Mouse (Mus musculus) cerebral cortex, adult 2 months (tissue): ENCODE data around the gene B3gnt6.

Experiments
- WGBS: fragments of 180-500 bp; shearing (Covaris S2); methylation state at CpG from one replicate; pipeline ENCODE4 v1.1.7; 2018; 5-methylcytosine and 5-hydroxymethylcytosine counted together

Gene B3gnt6

GRCm38 (mm10) chr7:98199381-98199780, at the start of gene B3gnt6:
Gene B3gnt6 (minus strand): TSS chr7:98199481.
- 96% methylated on average over 4 of the region's 4 CpGs for WGBS

DNA sequence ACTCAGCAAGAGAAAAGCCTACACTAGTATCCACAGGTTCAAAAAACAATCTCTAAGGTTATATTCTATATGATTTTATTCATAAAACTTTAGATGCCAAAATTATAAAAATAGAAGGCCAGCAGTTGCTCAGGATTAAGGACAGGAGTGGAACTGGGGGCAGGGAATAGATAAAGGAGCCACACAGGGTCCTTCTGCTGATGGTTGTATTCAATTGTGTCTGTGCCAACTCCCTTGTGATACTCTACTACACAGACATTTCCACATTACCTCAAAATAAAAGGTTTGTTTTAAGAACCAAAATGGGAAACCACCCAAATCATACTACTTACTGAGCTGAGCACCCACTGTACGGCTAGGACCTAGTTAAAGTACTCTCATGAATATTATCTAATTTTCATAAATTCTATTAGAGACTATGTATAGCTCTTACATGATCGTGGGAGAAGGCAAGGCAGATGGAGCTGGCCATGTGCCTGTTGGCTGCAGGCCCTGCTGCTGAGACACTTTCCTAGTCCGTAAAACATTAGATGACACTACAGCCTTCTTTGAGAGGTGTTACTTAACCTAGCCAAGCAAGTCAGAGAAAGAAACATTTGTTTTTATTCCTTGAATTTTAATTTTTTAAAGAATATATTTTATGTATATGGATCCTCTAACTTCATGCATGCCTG, 37.5 kb upstream of the B3gnt6 start:
- 39% methylated on average over 3 of the region's 3 CpGs for WGBS

GRCm38 (mm10) chr7:98223796-98224195, 24.5 kb upstream of the B3gnt6 start:
- WGBS, result 94% methylated on average over 4 of the region's 4 CpGs

DNA sequence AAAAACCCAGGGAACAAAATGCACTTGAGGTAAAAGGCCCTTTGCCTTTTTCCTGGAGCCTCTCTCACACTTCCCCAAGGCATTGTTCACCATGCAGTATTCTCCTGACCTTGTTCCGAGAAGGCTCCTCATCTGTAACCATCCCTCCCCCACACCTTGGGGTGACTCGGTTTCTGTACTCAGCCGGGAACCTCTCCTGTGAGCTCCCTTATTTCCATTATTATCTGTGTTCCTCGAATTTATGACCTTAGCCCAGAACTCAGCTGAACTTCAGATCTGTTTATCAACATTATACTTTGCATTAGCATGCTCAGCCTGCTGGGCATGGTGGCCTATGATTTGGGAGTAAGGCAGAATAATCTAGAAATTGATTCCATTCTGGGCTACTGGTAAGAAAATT, 3.7 kb upstream of the B3gnt6 start:
- WGBS, result 75% methylated on average over 4 of the region's 4 CpGs

- 92% methylated on average over 5 of the region's 5 CpGs for WGBS
These were observed 2.3 kb upstream of the B3gnt6 start for GRCm38 (mm10) chr7:98201493-98202028.

DNA sequence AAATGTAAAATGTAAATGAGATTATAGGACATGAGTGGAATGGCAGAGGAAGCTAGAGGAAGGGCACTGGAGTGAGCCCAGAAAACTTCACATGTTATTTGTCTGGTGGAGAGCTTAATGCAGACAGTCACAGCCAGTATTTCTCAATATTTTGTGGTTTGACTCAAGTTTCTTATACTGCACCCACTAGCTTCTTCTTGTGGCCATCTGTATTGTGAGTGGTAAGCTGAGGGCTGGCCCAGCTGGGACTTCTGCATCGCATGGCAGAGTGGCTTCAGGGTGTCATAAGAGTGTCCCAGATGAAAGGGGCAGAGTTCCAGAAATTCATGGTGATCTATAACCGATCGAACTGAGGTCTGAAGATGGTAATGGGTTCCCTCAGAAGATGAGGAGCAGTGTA, 1.1 kb upstream of the B3gnt6 start:
- WGBS, result 95% methylated on average over 3 of the region's 3 CpGs

DNA sequence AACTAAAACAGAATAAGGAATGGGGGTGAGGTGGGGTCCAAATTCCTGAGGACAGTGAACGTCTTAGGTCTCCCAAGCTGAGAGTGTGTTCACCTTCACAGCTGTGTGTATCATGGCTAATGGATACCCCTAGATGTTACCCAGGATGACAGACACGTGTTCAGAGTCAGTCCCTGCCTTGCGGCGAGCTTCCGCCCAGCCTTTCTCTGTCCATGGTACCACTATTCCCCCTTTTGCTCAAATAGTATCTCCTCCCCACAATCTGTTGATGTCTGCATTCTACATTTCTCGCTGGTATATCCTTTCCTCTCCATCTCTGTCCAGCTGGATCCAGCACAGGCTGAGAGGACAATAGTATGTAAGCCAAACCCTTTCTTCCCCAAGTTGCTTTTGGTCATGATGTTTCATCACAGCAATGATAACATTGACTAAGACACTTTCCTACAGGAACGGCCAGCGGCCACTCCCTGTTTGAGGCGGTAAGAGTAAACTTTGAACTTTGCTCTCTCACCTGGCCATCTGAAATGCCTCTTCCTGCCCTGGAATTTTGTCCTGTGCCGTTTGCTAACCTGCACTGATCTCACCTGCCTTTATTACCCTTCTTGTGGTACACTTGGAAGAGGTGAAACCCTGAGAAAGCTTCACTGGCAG, 4.0 kb downstream of the B3gnt6 start:
- WGBS, result 77% methylated on average over 10 of the region's 10 CpGs

- WGBS, result 2% methylated on average over 61 of the region's 61 CpGs
These were observed 5.1 kb downstream of the B3gnt6 start for GRCm38 (mm10) chr7:98194026-98194792.

DNA sequence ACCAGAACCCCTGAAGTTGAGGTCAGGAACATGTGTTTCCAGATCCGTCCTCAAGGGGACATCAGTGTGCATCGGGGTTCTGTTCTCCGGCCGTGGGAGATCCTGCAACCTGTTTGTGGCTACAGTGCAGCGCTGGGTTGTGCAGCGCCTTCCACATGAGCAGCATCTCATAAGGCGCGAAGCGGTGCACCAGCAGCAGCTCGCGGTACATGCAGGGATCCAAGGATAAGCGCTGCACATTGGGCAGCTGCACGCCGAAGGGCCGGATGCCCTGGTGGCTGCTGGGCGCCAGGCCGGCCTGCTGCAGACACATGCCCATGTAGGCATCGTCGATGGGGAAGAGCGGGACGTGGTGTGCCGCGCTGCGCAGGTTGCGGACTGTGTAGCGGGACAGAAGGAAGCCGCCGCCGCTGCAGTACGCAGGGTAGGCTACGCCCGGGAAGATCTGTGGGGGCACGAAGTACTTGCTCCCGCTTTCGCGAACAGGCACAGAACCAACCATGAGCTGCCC, 5.7 kb downstream of the B3gnt6 start:
- WGBS, result 2% methylated on average over 36 of the region's 36 CpGs

GRCm38 (mm10) chr7:98191571-98192250, 7.6 kb downstream of the B3gnt6 start:
- WGBS, result 79% methylated on average over 17 of the region's 17 CpGs

DNA sequence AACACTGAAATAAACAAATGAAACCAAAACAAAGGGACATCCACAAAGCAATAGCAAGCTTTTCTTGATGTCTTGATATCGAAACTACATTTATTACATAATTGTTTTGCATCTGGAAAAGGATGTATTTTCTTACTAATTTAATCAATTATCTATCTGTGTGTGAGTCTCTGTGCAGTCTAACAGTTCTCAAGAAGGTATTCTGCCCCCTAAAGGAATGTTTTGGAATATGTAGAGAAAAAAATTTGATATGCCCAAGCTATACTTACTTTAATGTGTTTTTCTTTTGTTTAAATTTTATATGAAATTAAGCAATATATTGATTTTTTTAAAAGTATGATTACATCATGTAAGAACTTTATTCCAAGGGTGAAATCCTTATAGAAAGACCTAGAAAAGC, 8.7 kb downstream of the B3gnt6 start:
- 91% methylated on average over 1 of the region's 1 CpGs for WGBS

- WGBS, result 65% methylated on average over 3 of the region's 3 CpGs
These were observed 9.5 kb downstream of the B3gnt6 start for GRCm38 (mm10) chr7:98189745-98190144.

DNA sequence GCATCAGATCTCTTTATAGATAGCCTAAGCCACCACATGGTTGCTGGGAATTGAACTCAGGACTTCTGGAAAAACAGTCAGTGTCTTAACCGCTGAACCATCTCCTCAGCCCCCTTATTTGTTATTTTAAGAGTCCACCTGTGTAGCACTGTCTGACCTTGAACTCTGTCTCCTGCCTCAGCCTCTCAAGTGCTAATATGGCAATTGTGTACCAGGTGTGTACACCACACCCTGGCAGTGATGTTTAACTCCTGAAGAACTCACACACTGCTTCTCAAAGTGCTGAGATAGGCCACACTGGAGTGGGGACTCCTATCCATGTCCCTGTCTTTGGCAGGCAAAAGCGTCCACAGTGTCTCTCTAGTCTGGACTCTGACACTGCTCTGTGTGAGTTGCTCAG, 10.6 kb downstream of the B3gnt6 start:
- 94% methylated on average over 2 of the region's 2 CpGs for WGBS

- WGBS, result 97% methylated on average over 2 of the region's 2 CpGs
These were observed 11.0 kb downstream of the B3gnt6 start for GRCm38 (mm10) chr7:98188238-98188637.

DNA sequence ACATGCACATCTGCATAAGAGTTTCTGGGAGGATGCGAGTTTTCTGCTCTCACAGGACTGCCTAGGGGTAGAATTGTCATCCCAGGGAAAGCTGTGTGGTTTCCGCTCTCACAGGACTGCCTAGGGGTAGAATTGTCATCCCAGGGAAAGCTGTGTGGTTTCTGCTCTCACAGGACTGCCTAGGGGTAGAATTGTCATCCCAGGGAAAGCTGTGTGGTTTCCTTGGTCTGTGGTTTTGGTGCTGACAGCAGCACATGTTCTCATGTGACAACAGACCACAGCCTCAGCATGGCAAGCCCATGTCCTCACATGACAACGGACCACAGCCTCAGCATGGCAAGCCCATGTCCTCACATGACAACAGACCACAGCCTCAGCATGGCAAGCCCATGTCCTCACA, 11.9 kb downstream of the B3gnt6 start:
- 86% methylated on average over 3 of the region's 3 CpGs for WGBS

DNA sequence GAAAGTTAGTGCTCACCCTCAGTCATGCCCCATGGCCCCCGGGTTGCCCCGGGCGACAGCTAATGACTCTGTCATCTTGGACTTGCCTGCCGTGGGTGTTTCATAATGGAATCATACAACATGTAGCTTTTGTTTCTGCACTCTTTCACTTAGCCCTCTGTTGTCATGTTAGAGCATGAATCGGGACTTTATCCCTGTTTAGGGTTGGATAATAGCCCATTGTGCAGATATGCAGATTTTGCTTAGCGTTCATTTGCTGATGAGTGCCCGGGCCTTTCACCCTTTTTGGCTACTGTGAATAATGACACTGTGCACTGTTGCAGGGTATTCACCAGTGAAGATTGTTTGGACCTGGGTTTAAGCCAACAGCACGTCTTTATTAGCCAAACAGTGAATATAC, 12.6 kb downstream of the B3gnt6 start:
- 53% methylated on average over 8 of the region's 8 CpGs for WGBS

- 53% methylated on average over 6 of the region's 6 CpGs for WGBS
These were observed 14.0 kb downstream of the B3gnt6 start for GRCm38 (mm10) chr7:98185326-98185725.

DNA sequence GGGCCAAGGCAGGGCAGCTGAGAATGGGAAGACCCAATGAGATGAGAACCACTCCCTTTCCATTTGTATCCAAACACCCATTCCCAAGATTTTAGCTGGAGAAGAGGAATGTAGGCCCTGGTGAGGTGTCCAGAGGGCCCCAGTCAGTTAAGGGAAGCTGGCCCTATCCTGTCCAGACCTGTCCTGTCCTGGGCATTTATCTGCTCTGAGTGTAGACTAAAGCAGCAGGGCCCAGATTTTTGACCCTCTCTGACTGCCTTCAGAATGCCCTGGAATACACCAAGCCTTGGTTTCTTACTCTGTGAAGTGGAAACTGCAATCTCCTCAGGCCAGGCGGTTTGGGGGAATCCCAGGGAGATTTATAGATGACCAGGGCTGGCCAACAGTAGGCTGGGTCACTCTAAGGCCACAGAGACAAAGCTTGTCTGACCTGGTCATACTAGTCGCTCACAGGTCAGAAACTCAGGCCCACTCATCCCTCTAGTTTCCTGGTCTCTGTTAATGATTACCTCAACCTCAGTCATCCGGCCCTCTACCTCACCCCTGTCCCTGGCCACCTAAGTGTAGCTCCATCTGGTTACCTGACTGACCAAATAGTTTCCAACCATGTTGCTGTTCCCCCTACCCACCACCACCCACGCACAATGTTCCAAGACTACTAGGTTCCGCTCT, 20.6 kb downstream of the B3gnt6 start:
- WGBS, result 93% methylated on average over 5 of the region's 5 CpGs

GRCm38 (mm10) chr7:98177929-98178559, 21.2 kb downstream of the B3gnt6 start, which contains the start of gene Capn5:
Gene Capn5 (minus strand): TSS chr7:98178274.
- WGBS, result 1% methylated on average over 44 of the region's 44 CpGs

DNA sequence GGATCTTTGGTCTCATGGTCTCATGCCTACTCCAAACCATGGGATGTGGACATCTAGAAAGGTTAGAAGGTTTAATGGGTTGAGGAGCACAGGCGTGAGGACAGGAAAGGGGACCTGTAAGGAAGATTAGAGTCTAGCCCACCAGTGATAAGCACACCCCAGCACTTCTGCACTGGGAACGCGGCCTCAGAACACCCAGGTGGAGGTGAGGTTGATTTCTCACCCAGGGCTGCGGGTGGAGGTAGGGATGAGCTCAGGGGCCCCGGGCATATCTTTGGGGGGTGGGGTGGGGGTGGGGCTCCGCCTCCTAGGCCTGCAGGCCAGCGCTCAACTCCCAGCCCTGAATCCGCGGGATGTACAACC, 21.7 kb downstream of the B3gnt6 start:
- 3% methylated on average over 9 of the region's 9 CpGs for WGBS

DNA sequence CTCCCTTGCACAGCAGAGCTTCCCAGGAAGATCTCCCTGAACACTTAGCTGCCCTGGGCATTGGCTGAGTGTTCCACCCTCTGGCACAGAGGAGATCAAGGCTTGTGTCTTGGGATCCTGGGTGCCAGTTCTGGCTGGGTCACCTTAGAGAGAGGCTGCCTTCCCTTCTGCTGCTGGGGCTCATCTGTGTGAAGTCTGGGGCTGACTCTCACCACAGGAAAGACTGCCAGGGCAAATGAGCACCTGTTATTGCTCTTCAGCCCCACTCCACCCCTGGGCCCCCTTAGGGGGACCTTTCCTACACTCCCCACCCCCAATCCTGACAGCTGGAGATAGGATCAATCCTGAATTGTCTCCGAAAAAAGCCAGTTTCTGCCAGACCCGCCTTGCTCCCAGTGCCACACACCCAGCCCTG, 22.2 kb downstream of the B3gnt6 start:
- WGBS, result 43% methylated on average over 2 of the region's 2 CpGs
